Comparison of ENCODE assay signal across 8 mouse cellular contexts in the genomic region with DNA sequence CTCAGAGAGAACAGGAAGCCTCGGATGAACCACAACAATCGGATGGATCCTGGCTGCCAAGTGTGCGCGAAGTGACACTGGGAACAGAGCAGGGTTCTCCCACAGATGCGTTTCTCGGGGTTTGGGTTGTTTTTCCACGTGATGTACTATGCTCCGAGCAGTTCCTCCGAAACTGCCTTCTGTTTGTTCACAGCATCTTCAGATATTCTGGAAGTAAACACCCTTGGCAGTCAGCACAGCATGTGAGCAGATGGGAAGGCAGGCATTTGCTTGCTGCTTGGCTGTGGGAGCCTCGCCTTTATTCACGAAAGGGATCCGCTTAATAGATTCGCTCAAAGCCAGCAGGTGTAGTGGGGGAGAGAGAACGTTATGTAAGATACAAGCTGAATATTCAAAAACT. TPM values are rescaled to one million over a fixed set of nuclear protein-coding genes. Genes with fewer than 3 reads are reported as not detected.
A peak's percentile ranks its signal among the peaks of the same experiment; 100 is the strongest.
DNase-seq lines count a peak whose midpoint lies in the region; ATAC-seq lines count a peak whose summit lies in the region.

No protein-coding gene starts in this region.

- DNase-seq in cerebellum, postnatal 4 days (ENCODE audit: low spot score in 2 of 2): no peak
- DNase-seq in cerebellum, adult 8-10 months: peak; percentile 9
- DNase-seq in layer of hippocampus, adult 18-20 months (ENCODE audit: low spot score in 2 of 2): peak; percentile 78 to 86
- DNase-seq in left cerebral cortex, postnatal 36 days (ENCODE audit: low spot score in 2 of 2): peak; percentile 63 to 65
- no peak for DNase-seq in kidney, adult 18-20 months
- no peak for DNase-seq in heart, adult 11 months
- no peak for DNase-seq in ovary, postnatal 10 days (ENCODE audit: low spot score)

- peak; percentile 57 for ATAC-seq in cerebellum, adult (ENCODE audit: insufficient number of reproducible peaks, low FRiP score, low TSS enrichment)

- intact Hi-C loops in left cerebral cortex, postnatal 36 days (cut with DNase I): loop anchor here (2.0 kb wide), 1 partner anchor 55 kb away; no protein-coding TSS in a partner anchor

RNA-seq across cellular contexts. Expression of a gene that starts 53.0 kb away (rescaled TPM):
- 1 to 10 TPM; 6.4 to 7.0 TPM for total RNA-seq in layer of hippocampus, adult 18-20 months (2021)
- 10 to 100 TPM in 1 of 2 experiments, 1 to 10 TPM in 1; 9.6 to 22.9 TPM for total RNA-seq in left cerebral cortex, postnatal 36 days (2021)

Comparison
In these comparisons a context has a peak if more than half of its experiments do, and no peak if none do; other contexts are left out.
1. DNase-seq: peak in cerebellum, adult 8-10 months (single experiment), layer of hippocampus, adult 18-20 months (2 of 2) and left cerebral cortex, postnatal 36 days (2 of 2); none in cerebellum, postnatal 4 days (0 of 2), kidney, adult 18-20 months (single experiment), heart, adult 11 months (single experiment) and ovary, postnatal 10 days (single experiment).